Mouse (Mus musculus) gonadal fat pad, adult 2 months (tissue): ENCODE measurements at regions not wholly inside any gene's neighbourhood (a gene's known extent, or its start where the extent isn't known, plus 50 kb on each side); places are given as distances from the start of the nearest gene placed in this dataset.

ENCODE experiments used
- DNase-seq: peaks from one replicate; pipeline ENCODE4 v3.0.0-alpha.2; 2012; ENCODE audit warnings: low read depth

DNA sequence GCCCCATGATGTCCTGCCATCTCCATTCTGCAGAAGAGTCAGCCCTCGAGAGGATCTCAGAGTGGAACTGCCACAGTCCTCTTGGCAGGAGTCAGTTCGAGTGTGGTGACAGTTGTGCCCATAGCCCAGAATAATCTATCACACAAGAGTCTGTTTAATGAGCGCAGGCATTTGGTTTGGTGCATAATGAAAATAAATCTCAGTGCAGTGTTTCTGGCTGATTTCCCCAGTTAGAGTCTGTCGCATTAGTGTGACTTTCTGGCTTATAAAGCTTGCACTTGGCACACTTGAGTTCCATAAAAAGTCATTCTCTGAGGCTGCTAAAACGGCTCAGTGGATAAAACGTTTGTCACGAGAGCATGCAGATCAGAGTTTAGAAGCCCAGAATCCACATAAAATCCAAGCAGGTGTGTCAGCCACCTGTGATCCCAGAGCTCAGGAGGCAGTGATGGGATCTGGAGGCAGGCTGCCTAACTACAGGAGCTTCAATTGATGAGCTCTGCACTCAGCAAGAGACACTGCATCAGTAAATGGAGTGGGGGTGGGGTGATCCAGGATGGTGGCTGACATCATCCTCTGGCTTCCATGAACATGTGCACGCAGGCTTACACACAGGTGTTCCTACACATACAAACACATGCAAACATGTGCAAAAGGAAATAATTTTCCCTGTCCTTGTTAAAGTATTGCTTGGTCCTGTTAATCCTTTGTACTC, 578.5 kb downstream of the Plekhb2 start:
- no peak for DNase-seq

DNA sequence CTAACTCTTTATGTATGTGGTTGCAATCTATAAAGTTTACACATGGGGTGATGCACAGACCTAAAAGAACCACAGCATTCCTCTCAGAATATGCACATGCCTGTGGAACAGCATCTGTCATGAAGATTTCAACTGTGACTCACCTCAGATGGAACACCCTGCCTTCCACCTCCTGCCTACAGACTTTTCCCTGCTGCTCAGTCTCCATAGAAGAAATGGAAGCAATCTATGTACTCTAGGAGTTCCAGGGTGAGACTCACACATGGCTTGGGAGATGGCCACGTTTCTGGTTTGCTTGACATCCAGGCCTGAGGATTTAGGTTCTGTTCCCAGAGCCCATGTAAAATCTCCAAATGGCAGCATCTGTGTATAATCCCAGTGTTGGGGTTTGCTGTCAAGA, 579.7 kb downstream of the Plekhb2 start:
- DNase-seq = no peak

DNA sequence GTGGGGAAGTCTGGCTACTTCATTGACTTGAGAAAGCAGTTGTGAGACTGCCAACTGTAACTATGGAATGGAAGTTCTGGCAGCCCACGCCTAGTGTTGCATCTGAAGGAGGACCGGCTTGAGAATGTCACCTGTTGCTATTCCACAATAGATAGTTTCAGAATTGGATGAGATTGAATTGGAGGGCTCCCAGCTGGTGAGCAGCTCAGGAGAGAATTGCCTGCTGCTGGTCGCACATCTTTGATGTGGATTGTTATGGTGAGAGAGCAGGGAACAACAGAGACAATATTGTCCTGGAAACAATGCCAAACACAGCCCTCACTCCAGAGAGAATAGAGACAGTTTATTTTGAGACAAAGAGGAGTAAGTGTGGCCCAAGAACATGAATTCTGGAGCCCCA, 585.9 kb downstream of the Plekhb2 start:
- DNase-seq = no peak

DNA sequence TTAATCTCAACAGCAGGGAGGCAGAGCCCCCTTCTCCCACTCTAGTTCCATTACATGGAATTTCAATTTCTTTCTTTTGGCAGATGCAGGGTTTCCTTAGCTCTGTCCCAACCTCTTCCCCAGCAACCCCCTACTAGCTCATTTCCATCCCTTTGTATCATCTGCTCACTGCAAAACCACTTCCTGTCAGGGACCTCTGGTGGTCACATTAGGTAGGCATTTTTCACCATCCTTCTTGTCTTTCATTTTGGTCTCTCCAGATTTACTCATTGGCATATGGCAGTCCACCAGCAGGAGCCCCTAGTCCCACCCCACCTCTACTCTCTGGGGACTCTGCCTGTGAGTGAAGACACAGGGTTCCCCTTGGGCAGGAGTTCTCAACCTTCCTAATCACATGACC, 597.6 kb downstream of the Plekhb2 start:
- DNase-seq = no peak

DNA sequence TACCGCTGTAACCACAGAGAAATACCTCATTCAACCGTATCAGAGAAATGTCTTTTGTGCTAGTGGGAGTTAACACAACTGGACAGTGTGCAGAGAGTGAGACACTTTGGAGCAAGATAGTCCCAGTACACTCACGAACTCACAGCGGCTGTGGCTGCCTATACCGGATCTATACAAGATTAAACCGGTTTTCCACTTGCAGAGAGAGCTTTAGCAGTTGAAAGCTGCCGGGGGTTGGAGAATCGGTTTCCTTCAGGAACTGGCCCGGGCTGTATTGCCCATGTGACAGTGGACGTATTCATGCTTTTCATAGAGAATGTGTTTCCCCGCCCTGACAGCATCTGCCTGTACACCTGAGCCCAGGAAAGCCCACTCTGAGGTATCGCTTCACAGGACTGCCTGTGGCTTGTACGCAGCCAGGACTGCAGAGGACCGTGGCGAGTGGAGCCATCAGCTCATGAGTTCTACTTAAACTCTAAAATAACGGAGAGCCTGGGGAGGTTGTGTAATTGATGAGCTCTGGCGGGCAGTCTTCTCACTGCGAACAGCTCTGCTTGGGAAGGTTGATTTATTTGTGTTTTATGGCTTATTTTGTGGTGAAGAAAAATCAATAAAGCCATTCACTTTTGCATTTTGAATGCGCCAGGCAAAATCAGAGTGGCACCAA, 602.8 kb downstream of the Plekhb2 start:
- DNase-seq = no peak

- DNase-seq = no peak
Measured at GRCm38 (mm10) chr1:35457591-35457990, 607.8 kb downstream of the Plekhb2 start.

DNA sequence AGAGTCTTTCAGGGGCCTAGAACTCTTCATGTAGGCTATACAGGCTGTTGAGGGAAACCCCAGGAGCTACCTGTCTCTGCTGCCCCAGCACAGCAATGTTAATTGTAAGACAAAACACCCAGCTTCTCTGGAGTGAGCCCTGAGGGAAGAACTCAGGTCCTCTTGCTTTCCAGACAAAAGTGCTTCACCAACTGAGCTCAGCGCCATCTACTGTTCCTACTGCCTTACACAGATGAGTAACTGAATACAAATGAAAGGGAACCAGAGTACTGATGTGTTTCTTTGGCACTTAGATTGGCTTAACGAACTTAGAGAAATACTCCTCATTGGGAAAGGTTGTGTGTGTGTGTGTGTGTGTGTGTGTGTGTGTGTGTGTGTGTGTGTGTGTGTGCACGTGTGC, 603.1 kb upstream of the Hs6st1 start:
- DNase-seq = no peak

GRCm38 (mm10) chr1:35469185-35469753, 598.9 kb upstream of the Hs6st1 start:
- DNase-seq = no peak

GRCm38 (mm10) chr1:35478262-35478661, 589.9 kb upstream of the Hs6st1 start:
- no peak for DNase-seq

DNA sequence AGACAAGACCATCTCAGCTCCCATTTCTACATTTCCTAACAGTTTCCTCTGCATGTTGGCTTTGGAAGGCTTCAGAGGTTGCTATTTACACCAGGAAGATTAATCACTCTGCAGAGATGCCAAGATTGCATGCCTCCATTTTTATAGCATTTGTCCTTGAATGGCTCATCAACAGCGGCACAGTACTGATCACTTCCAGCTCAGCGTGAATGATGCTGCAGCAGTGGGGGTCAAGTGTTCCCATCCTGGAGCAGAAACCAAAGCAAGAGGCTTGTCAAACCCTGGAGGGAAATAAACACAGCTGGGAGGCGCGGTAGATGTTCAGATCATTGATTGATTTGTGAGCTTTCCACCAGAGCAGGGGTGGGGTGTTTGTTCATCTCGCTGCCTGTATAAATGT, 572.2 kb upstream of the Hs6st1 start:
- no peak for DNase-seq

DNA sequence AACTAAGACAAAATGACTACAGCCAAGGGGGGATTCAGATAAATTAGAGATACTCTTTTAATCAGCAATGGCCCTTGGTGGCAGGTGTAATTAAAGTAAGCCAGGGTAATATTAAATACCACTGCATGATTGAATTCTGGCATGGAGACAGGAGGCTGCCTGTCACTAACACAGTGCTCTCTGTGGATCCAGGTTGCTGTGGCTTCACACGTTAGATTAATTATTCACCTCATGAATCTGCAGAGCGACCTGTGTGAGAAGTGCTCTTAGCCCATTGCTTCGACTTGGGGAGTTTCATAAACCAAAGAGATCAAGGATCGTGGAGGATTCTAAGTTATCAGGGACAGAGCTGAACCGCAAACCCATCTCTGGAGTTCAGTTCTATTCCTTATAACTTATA, 545.2 kb upstream of the Hs6st1 start:
- DNase-seq = no peak

DNA sequence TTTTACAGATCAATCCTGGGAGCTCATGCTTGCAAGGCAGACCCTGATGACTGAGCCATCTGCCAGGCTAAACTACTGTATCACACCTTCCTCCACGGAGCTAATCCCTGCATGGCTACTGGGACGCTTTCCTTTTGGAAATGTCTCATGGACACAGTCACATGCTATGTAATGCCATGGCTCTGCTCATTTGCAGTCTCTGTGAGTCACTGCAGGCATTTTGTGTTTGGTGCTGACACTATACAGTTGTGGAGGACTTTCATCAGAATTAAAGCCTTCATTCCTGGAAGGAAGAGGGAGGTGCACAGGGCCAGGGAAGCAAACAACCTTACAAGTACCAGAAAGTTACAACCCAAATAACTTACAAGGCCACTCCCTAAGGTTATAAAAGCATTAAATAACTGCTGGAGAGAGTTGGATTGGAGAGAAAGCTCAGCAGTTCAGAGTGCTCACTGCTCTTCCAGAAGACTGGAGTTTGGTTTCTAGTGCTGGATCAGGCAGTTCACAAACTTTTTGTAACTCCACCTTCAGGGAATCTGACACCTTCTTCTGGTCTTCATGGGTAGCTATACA, 544.3 kb upstream of the Hs6st1 start:
- no peak for DNase-seq

- DNase-seq = no peak
Measured at GRCm38 (mm10) chr1:35524788-35525187, 543.4 kb upstream of the Hs6st1 start.

DNA sequence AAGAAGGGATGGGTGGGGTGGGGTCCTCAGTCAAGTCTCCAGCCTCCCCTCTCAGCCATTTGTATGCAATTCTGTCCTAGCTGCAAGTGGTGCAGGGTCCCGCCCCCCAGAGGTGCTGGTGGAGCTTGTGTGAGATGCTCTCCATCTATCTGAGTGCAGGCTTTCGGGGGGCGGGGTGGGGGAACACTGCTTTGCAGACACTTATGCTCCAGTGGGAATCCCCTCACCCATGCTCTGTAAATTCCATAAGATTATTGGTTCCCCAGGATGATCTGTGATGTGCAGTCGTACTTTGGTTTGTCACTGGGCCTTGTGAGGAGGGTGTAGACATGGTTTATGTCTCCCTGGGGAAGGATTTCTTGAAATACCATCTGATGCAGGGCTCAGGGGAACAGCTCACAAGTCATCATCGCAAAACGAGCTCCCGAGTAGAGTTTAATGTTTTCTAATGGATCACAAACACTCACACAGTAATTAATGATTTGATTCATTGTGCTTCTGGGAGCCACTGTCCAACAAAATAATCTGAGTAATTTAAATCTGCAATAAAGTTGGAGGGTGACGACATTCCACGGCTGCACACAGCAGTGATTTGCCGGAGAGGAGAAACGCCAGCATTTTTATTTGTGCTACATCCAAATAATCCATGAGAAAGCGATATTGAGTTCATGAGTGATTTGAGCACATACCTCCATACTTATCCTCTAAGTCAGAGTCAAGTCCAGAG, 540.3 kb upstream of the Hs6st1 start:
- DNase-seq = no peak

DNA sequence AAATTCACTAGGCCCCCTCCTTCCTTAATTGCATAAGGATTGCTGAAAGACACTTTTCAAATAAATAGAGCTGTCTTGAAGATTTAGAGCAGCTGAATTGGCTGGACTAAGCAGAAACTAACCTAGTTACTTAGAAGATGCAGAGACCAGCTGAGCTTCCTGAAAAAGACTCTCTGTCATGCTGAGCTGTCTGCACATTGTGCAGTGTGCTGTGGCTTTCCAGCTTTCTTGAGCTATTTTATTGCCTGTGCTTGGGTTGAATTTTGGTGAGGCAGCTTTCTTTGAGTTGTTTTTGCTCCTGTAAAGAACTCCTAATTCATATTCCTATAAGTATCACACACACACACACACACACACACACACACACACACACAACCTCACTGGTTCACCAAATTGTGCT, 532.7 kb upstream of the Hs6st1 start:
- no peak for DNase-seq

GRCm38 (mm10) chr1:35536276-35536675, 531.9 kb upstream of the Hs6st1 start:
- DNase-seq = no peak

DNA sequence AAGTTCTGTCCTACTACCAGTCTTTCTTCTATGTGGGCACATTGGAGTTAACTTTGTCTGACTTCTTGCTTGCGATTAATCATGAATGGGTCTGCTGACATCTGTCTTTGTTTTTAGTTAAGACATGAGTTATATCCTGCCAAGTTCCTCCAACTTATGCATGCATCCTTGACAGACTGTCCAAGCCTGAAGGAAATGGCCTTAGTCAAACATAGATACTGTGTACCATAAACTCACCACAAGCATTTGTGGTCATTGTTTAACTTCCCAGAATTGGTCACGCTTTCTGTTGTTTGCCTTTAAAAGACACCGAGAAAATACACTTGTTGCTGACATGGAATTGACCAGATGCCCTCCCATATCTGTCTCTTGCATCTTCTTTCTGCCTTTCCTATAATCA, 519.4 kb upstream of the Hs6st1 start:
- no peak for DNase-seq

- no peak for DNase-seq
Measured at GRCm38 (mm10) chr1:35551503-35551902, 516.7 kb upstream of the Hs6st1 start.

GRCm38 (mm10) chr1:35562786-35563185, 505.4 kb upstream of the Hs6st1 start:
- DNase-seq = no peak

- no peak for DNase-seq
Measured at GRCm38 (mm10) chr1:35575203-35575602, 493.0 kb upstream of the Hs6st1 start.

GRCm38 (mm10) chr1:35579392-35579791, 488.8 kb upstream of the Hs6st1 start:
- no peak for DNase-seq

- no peak for DNase-seq
Measured at GRCm38 (mm10) chr1:35579992-35580391, 488.2 kb upstream of the Hs6st1 start.
